Mouse (Mus musculus) forebrain, embryonic 10.5 days (tissue): ENCODE measurements around the gene Wdr92. TPM values are rescaled to one million over a fixed set of nuclear protein-coding genes. Genes with fewer than 3 reads are reported as not detected.

Experiments
- DNase-seq: peaks from one replicate; pipeline ENCODE4 v3.0.0-alpha.2; 2017; ENCODE audit warnings: low spot score; ENCODE audit errors: extremely low spot score
- H3K27ac ChIP-seq: fragments of 300-500 bp; sonication (generic); 2 replicates; pipeline ENCODE4 v1.5.1; 2016; ENCODE audit warnings: mild to moderate bottlenecking
- H3K27me3 ChIP-seq: fragments of 300-500 bp; sonication (generic); 2 replicates; pipeline ENCODE4 v1.6.1; 2016; ENCODE audit warnings: mild to moderate bottlenecking; ENCODE audit not compliant: poor library complexity, severe bottlenecking
- H3K36me3 ChIP-seq: fragments of 300-500 bp; sonication (generic); replicated peaks from 2 replicates; pipeline ENCODE4 v1.6.1; 2016; ENCODE audit warnings: mild to moderate bottlenecking, moderate library complexity
- H3K4me1 ChIP-seq: fragments of 300-500 bp; sonication (generic); 2 replicates; pipeline ENCODE4 v1.6.1; 2016
- H3K4me3 ChIP-seq: fragments of 300-500 bp; sonication (generic); 2 replicates; pipeline ENCODE4 v1.5.1; 2016; ENCODE audit warnings: mild to moderate bottlenecking, moderate library complexity
- H3K9me3 ChIP-seq: fragments of 300-500 bp; sonication (generic); 2 replicates; pipeline ENCODE4 v1.6.1; 2016; ENCODE audit warnings: mild to moderate bottlenecking, moderate library complexity
- WGBS: fragments of 180-500 bp; shearing (Covaris S2); methylation state at CpG from one replicate; pipeline ENCODE4 v1.1.7; 2016; 5-methylcytosine and 5-hydroxymethylcytosine counted together
- polyA plus RNA-seq: library from polyadenylated mRNA; unstranded; fragments of >200 nt; fragmentation: Nextera tagmentation; extraction: Ambion mirVana; gene quantifications from 2 replicates; pipeline ENCODE4 v1.2.1, GENCODE M21; 2016

Gene Wdr92
- polyA plus RNA-seq, 1 experiment from 2014 or later = 28.8 TPM

GRCm38 (mm10) chr11:17180753-17181152, 1.2 kb upstream of the Wdr92 start:
- H3K36me3 ChIP-seq = peaks cover 15% of the 10 kb centered on the region
- 0 out of 2 replicates have a peak, but pooled peaks cover 2% of the 10 kb centered on the region for H3K9me3 ChIP-seq
- no peaks in the 10 kb centered on the region for H3K4me1 ChIP-seq
- no peak overlapping the region for H3K27ac ChIP-seq
- DNase-seq = no peak
- WGBS = 83% methylated on average over 3 of the region's 3 CpGs
- no peak overlapping the region for H3K4me3 ChIP-seq
- no peaks in the 10 kb centered on the region for H3K27me3 ChIP-seq

DNA sequence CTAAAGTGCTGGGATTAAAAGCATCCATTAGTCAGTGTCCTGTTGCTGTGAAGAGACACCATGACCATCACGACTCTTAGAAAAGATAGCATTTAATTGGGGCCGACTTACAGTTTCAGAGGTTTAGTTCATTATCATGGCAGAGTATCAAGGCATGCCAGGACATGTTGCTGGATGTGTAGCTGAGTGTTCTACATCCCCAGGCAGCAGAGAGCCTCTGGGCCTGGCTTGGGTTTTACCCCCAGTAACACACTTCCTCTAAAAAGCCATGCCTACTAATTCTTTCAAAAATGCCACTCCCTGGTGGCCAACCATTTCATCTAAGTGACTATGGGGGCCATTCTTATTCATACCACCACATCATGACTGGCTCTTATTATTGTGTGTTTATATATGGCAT, 1.3 kb downstream of the Wdr92 start:
- Histone ChIP-seq H3K4me1 (no peaks in the 10 kb centered on the region), H3K4me3 (no peak overlapping the region), H3K9me3 (no peaks in the 10 kb centered on the region), H3K36me3 (peaks cover 12% of the 10 kb centered on the region), H3K27me3 (no peaks in the 10 kb centered on the region), H3K27ac (no peak overlapping the region)
- 96% methylated on average over 2 of the region's 2 CpGs for WGBS
- no peak for DNase-seq

- no peak for DNase-seq
- Histone ChIP-seq H3K36me3 (peaks cover 18% of the 10 kb centered on the region), H3K27ac (no peak overlapping the region), H3K4me3 (no peak overlapping the region), H3K4me1 (peaks cover 13% of the 10 kb centered on the region), H3K27me3 (no peaks in the 10 kb centered on the region), H3K9me3 (no peaks in the 10 kb centered on the region)
- 85% methylated on average over 3 of the region's 3 CpGs for WGBS
Observed at GRCm38 (mm10) chr11:17187649-17188048, 5.7 kb downstream of the Wdr92 start.

- H3K9me3 ChIP-seq = no peaks in the 10 kb centered on the region
- H3K4me3 ChIP-seq = no peak overlapping the region
- 51% methylated on average over 3 of the region's 3 CpGs for WGBS
- H3K4me1 ChIP-seq = peaks cover 13% of the 10 kb centered on the region
- no peak overlapping the region for H3K27ac ChIP-seq
- DNase-seq = no peak
- H3K27me3 ChIP-seq = no peaks in the 10 kb centered on the region
- peaks cover 8% of the 10 kb centered on the region for H3K36me3 ChIP-seq
Observed at GRCm38 (mm10) chr11:17188786-17189185, 6.9 kb downstream of the Wdr92 start.

DNA sequence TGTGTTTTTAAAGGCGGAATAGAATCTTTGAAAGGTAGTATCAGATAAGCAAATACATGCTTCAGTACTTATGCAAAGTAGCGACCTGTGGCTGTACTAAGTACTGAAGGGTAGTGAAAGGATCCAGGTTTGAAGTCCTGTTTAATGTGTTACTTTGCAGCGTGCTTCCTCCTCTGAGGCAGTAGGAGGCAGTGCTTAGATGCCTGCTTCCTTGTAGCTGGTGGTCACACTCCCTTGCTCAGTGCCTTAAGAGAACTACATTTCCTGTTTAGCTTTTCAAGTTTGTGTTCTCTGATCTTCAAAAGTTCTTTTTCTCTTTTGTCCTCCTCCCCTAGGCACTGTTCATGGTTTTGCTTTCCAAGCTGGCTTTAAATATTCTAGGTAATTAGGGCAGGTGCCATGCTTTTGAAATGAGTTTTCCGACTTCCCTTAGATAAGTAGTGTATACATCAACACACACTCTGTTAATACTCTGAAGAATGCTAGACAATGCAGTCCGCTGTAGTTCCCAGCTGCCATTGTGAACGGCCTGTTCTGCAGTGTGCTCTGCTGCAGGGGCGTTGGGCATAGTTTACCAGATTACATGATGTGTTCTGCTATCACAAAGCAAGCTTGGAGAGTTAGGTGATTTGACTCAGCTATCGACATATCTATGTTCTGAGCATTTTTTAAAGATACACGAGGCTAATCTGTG, 10.4 kb downstream of the Wdr92 start:
- no peak overlapping the region for H3K27ac ChIP-seq
- WGBS = 62% methylated on average over 9 of the region's 9 CpGs

GRCm38 (mm10) chr11:17199170-17199569, 17.3 kb downstream of the Wdr92 start:
- Histone ChIP-seq H3K9me3 (no peaks in the 10 kb centered on the region), H3K4me1 (no peaks in the 10 kb centered on the region)

More for the DNA sequence above, 10.4 kb downstream of the Wdr92 start:
- Histone ChIP-seq H3K36me3 (peaks cover 39% of the 10 kb centered on the region), H3K4me3 (no peak overlapping the region), H3K9me3 (no peaks in the 10 kb centered on the region), H3K4me1 (peaks cover 13% of the 10 kb centered on the region), H3K27me3 (no peaks in the 10 kb centered on the region)
- no peak for DNase-seq

DNA sequence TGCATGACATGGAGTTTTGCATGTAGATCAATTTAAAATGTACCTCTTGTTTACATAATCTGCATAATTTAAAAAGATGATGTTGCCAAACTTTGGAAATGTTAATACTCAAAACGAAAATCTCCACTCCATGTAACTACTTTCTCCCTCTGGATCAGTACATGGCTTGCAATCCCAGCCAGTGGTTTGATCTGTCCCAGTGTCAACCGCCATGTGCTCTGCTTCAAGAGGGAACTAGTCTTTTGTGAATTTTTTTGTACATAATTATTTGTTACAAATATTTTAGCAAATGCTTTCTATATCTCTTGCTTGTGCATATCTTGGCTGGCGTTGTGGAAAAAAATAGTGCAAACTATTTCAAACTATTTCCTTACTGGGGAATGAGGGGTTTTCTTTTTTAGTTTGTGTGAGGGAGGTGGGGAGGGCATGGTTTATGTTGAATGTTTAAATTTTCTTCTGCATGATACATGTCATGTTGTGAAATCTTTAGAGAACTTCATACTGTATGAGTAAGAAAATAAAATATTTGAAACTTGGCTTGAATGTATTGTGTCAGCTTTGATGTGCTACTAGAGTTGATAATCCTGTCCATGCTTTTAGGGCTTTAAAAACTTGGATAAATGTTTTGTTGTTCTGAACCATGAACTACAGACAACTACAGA, 18.1 kb downstream of the Wdr92 start:
- Histone ChIP-seq H3K4me3 (no peak overlapping the region), H3K27ac (no peak overlapping the region), H3K27me3 (no peaks in the 10 kb centered on the region), H3K36me3 (peaks cover 96% of the 10 kb centered on the region), H3K4me1 (no peaks in the 10 kb centered on the region), H3K9me3 (no peaks in the 10 kb centered on the region)
- no peak for DNase-seq
- 91% methylated on average over 3 of the region's 3 CpGs for WGBS

More at GRCm38 (mm10) chr11:17199170-17199569, 17.3 kb downstream of the Wdr92 start:
- peaks cover 97% of the 10 kb centered on the region for H3K36me3 ChIP-seq
- no peak overlapping the region for H3K27ac ChIP-seq
- WGBS = 93% methylated on average over 5 of the region's 5 CpGs
- H3K27me3 ChIP-seq = no peaks in the 10 kb centered on the region
- no peak overlapping the region for H3K4me3 ChIP-seq
- DNase-seq = no peak

- Histone ChIP-seq H3K9me3 (no peaks in the 10 kb centered on the region), H3K27me3 (no peaks in the 10 kb centered on the region), H3K27ac (no peak overlapping the region), H3K36me3 (peaks cover 91% of the 10 kb centered on the region), H3K4me1 (no peaks in the 10 kb centered on the region), H3K4me3 (no peak overlapping the region)
- DNase-seq = no peak
- WGBS = 96% methylated on average over 4 of the region's 4 CpGs
Observed at GRCm38 (mm10) chr11:17200936-17201335, 19.0 kb downstream of the Wdr92 start.

DNA sequence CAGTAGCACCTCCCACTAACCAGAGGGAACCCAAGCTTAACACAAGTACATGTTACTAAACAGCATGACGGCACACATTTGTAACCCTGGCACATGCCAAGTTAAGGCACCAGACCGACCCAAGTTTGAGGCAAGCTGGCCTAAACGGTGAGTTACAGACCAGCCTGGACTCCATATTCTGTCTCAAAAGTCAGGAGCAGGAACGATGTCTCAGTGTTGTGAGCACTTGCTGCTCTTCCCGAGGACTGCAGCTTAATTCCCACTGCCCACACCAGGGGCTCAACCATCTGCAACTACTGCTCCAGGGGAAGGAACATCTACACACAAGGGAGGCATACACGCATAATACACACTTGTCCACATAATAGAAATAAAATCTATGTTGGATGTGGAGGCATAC, 20.6 kb downstream of the Wdr92 start:
- no peaks in the 10 kb centered on the region for H3K9me3 ChIP-seq
- no peaks in the 10 kb centered on the region for H3K4me1 ChIP-seq
- 84% methylated on average over 6 of the region's 6 CpGs for WGBS
- no peaks in the 10 kb centered on the region for H3K27me3 ChIP-seq
- no peak overlapping the region for H3K4me3 ChIP-seq
- peaks cover 88% of the 10 kb centered on the region for H3K36me3 ChIP-seq
- no peak overlapping the region for H3K27ac ChIP-seq
- no peak for DNase-seq

GRCm38 (mm10) chr11:17211258-17212140, 29.6 kb downstream of the Wdr92 start, which contains the start of gene Pno1:
Gene Pno1, minus strand, starts transcription at chr11:17211568.
- under 1% methylated on average over 65 of the region's 65 CpGs for WGBS

DNA sequence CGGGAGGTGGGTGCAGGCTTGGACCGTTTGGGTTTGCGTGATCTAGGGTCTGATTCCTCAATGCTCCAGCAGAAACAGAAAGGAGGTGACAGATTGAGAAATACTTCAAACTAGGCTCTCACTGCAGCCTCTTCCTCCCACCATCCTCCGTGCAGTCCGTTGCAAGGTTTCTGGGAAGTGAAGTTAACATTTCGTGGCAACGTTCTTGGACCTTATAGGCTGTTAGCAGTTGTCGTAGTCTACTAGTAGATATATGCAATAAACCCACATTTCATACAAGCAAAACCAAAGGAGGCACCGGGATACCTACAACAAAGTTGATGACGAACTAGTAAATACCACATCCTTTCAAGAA, 30.2 kb downstream of the Wdr92 start:
- Histone ChIP-seq H3K9me3 (no peaks in the 10 kb centered on the region), H3K4me1 (peaks cover 21% of the 10 kb centered on the region), H3K27ac (peak overlapping the region; percentile 94), H3K36me3 (peaks cover 20% of the 10 kb centered on the region), H3K4me3 (peak overlapping the region; percentile 93), H3K27me3 (no peaks in the 10 kb centered on the region)
- no peak for DNase-seq
- 3% methylated on average over 10 of the region's 10 CpGs for WGBS

More at GRCm38 (mm10) chr11:17211258-17212140, 29.6 kb downstream of the Wdr92 start, which contains the start of gene Pno1:
- Histone ChIP-seq H3K9me3 (no peaks in the 10 kb centered on the region), H3K27me3 (no peaks in the 10 kb centered on the region), H3K4me1 (peaks cover 21% of the 10 kb centered on the region), H3K27ac (peak within 1 kb of the TSS; percentile 94), H3K4me3 (peak within 1 kb of the TSS; percentile 93), H3K36me3 (peaks cover 24% of the 10 kb centered on the region)
- DNase-seq = peak; percentile 94

DNA sequence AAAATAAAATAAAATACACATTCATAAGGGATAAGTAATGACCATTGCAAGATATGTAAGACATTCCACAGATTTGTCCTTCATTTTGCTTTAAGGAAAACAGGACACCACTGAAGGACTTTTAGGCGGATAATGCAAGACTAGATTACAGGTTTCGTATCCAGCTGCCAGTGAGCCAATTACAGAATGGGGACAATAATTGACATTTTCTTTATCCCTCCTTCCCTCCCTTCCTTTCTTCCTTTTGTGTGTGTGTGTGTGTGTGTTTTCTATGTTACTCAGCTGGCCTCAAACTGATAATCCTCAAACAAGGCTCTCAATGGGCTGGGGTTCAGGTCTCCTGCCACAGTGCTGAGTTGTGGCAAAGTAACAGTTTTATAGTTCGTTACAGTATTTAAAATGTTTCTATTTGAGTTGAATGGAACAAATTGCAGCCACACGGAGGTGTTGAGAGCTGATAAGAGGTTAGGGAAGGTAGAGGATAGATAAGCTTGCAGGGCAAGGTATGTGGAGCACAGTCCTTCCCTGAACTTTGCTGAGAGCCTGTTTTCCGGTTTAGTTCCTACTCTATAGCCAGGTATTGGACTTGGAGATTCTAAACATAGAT, 31.1 kb downstream of the Wdr92 start:
- Histone ChIP-seq H3K4me3 (peak overlapping the region; percentile 93), H3K27me3 (no peaks in the 10 kb centered on the region), H3K4me1 (peaks cover 21% of the 10 kb centered on the region), H3K27ac (no peak overlapping the region), H3K36me3 (peaks cover 13% of the 10 kb centered on the region), H3K9me3 (no peaks in the 10 kb centered on the region)
- DNase-seq = no peak
- 81% methylated on average over 5 of the region's 5 CpGs for WGBS
